Mouse (Mus musculus): ENCODE results near the gene Epn2. TPM values are rescaled to one million over a fixed set of nuclear protein-coding genes. Genes with fewer than 3 reads are reported as not detected.

The Epn2 gene
- total RNA-seq, 1 experiment: 33.1 TPM

GRCm38 (mm10) chr11:61614401-61614800 lies 34.9 kb upstream of the Epn2 start:
- peaks cover 0 to 6% of the 10 kb centered on the region in 2 experiments; a peak in 2 of 4 replicates for H3K4me1 ChIP-seq (ENCODE audit: control insufficient read depth in 2 of 2, insufficient read depth in 2 of 2, low read length in 2 of 2, poor library complexity in 1 of 2)
- no peak overlapping the region for H3K27ac ChIP-seq (ENCODE audit: insufficient read depth, low read depth, low read length, poor library complexity, severe bottlenecking)
- no peak for DNase-seq (ENCODE audit: low read depth, low spot score)
- no peak overlapping the region for H3K4me3 ChIP-seq (ENCODE audit: insufficient read depth in 1 of 2, low read depth in 1 of 2, low read length in 2 of 2, poor library complexity in 1 of 2, severe bottlenecking in 1 of 2)
- H3K36me3 ChIP-seq (ENCODE audit: control insufficient read depth, insufficient read depth, low read length, poor library complexity, severe bottlenecking): no peaks in the 10 kb centered on the region
- H3K9ac ChIP-seq (ENCODE audit: insufficient read depth, low read depth, low read length, poor library complexity, severe bottlenecking): no peak overlapping the region
- in situ Hi-C loops (cut with MboI; ENCODE audit: low sequenced_read_pairs in 2 of 2, unreplicated experiment in 2 of 2): no loop called here
- TF ChIP-seq MAFK (IDR thresholded peaks at IDR 0.05; ENCODE audit: insufficient read depth, low read depth, low read length) (no peak), CHD2 (IDR thresholded peaks at IDR 0.05; ENCODE audit: low read depth, low read length) (no peak)
- H3K9me3 ChIP-seq (ENCODE audit: control insufficient read depth, insufficient read depth, low read depth, low read length): no peaks in the 10 kb centered on the region

- H3K36me3 ChIP-seq (ENCODE audit: control insufficient read depth, insufficient read depth, low read length, poor library complexity, severe bottlenecking): no peaks in the 10 kb centered on the region
- TF ChIP-seq ZNF384 (IDR thresholded peaks at IDR 0.05; ENCODE audit: low read depth, low read length) (no peak), MAFK (IDR thresholded peaks at IDR 0.05; ENCODE audit: insufficient read depth, low read depth, low read length) (no peak), HCFC1 (IDR thresholded peaks at IDR 0.05; ENCODE audit: borderline replicate concordance, insufficient read depth, low read length) (no peak), CHD2 (IDR thresholded peaks at IDR 0.05; ENCODE audit: low read depth, low read length) (no peak), ZC3H11A (IDR thresholded peaks at IDR 0.05; ENCODE audit: borderline replicate concordance, low read depth, low read length) (no peak)
- H3K9ac ChIP-seq (ENCODE audit: insufficient read depth, low read depth, low read length, poor library complexity, severe bottlenecking): no peak overlapping the region
- DNase-seq (ENCODE audit: low read depth, low spot score): no peak
- in situ Hi-C loops (cut with MboI; ENCODE audit: low sequenced_read_pairs in 2 of 2, unreplicated experiment in 2 of 2): no loop called here
- H3K4me3 ChIP-seq (ENCODE audit: insufficient read depth in 1 of 2, low read depth in 1 of 2, low read length in 2 of 2, poor library complexity in 1 of 2, severe bottlenecking in 1 of 2): no peak overlapping the region
- H3K4me1 ChIP-seq (ENCODE audit: control insufficient read depth in 2 of 2, insufficient read depth in 2 of 2, low read length in 2 of 2, poor library complexity in 1 of 2): peaks cover 0 to 6% of the 10 kb centered on the region in 2 experiments; a peak in 2 of 4 replicates
- H3K9me3 ChIP-seq (ENCODE audit: control insufficient read depth, insufficient read depth, low read depth, low read length): no peaks in the 10 kb centered on the region
- no peak overlapping the region for H3K27ac ChIP-seq (ENCODE audit: insufficient read depth, low read depth, low read length, poor library complexity, severe bottlenecking)
Measured at GRCm38 (mm10) chr11:61612116-61612635, 32.7 kb upstream of the Epn2 start.

- H3K27ac ChIP-seq (ENCODE audit: insufficient read depth, low read depth, low read length, poor library complexity, severe bottlenecking): no peak overlapping the region
- no peak overlapping the region for H3K4me3 ChIP-seq (ENCODE audit: insufficient read depth in 1 of 2, low read depth in 1 of 2, low read length in 2 of 2, poor library complexity in 1 of 2, severe bottlenecking in 1 of 2)
- no peak for DNase-seq (ENCODE audit: low read depth, low spot score)
- no peaks in the 10 kb centered on the region for H3K36me3 ChIP-seq (ENCODE audit: control insufficient read depth, insufficient read depth, low read length, poor library complexity, severe bottlenecking)
- no peak overlapping the region for H3K9ac ChIP-seq (ENCODE audit: insufficient read depth, low read depth, low read length, poor library complexity, severe bottlenecking)
- in situ Hi-C loops (cut with MboI; ENCODE audit: low sequenced_read_pairs in 2 of 2, unreplicated experiment in 2 of 2): no loop called here
- H3K4me1 ChIP-seq (ENCODE audit: control insufficient read depth in 2 of 2, insufficient read depth in 2 of 2, low read length in 2 of 2, poor library complexity in 1 of 2): peaks cover 0 to 6% of the 10 kb centered on the region in 2 experiments; a peak in 2 of 4 replicates
- TF ChIP-seq MAFK (IDR thresholded peaks at IDR 0.05; ENCODE audit: insufficient read depth, low read depth, low read length): no peak
- no peak for TF ChIP-seq ZC3H11A (IDR thresholded peaks at IDR 0.05; ENCODE audit: borderline replicate concordance, low read depth, low read length)
- no peak for TF ChIP-seq HCFC1 (IDR thresholded peaks at IDR 0.05; ENCODE audit: borderline replicate concordance, insufficient read depth, low read length)
- TF ChIP-seq CHD2 (IDR thresholded peaks at IDR 0.05; ENCODE audit: low read depth, low read length): no peak
- TF ChIP-seq ZNF384 (IDR thresholded peaks at IDR 0.05; ENCODE audit: low read depth, low read length): no peak
- no peaks in the 10 kb centered on the region for H3K9me3 ChIP-seq (ENCODE audit: control insufficient read depth, insufficient read depth, low read depth, low read length)
Measured at GRCm38 (mm10) chr11:61611197-61611596, 31.7 kb upstream of the Epn2 start.

- Histone ChIP-seq H3K9me3 (ENCODE audit: control insufficient read depth, insufficient read depth, low read depth, low read length) (no peaks in the 10 kb centered on the region), H3K4me1 (ENCODE audit: control insufficient read depth in 2 of 2, insufficient read depth in 2 of 2, low read length in 2 of 2, poor library complexity in 1 of 2) (no peaks in the 10 kb centered on the region), H3K27ac (ENCODE audit: insufficient read depth, low read depth, low read length, poor library complexity, severe bottlenecking) (no peak overlapping the region), H3K9ac (ENCODE audit: insufficient read depth, low read depth, low read length, poor library complexity, severe bottlenecking) (no peak overlapping the region), H3K4me3 (ENCODE audit: insufficient read depth in 1 of 2, low read depth in 1 of 2, low read length in 2 of 2, poor library complexity in 1 of 2, severe bottlenecking in 1 of 2) (no peak overlapping the region), H3K36me3 (ENCODE audit: control insufficient read depth, insufficient read depth, low read length, poor library complexity, severe bottlenecking) (no peaks in the 10 kb centered on the region)
- in situ Hi-C loops (cut with MboI; ENCODE audit: low sequenced_read_pairs in 2 of 2, unreplicated experiment in 2 of 2): no loop called here
- TF ChIP-seq ZC3H11A (IDR thresholded peaks at IDR 0.05; ENCODE audit: borderline replicate concordance, low read depth, low read length) (no peak), ZNF384 (IDR thresholded peaks at IDR 0.05; ENCODE audit: low read depth, low read length) (no peak), MAFK (IDR thresholded peaks at IDR 0.05; ENCODE audit: insufficient read depth, low read depth, low read length) (no peak), CHD2 (IDR thresholded peaks at IDR 0.05; ENCODE audit: low read depth, low read length) (no peak), HCFC1 (IDR thresholded peaks at IDR 0.05; ENCODE audit: borderline replicate concordance, insufficient read depth, low read length) (no peak)
- no peak for DNase-seq (ENCODE audit: low read depth, low spot score)
Measured at GRCm38 (mm10) chr11:61608072-61608471, 28.6 kb upstream of the Epn2 start.

GRCm38 (mm10) chr11:61602705-61603104 lies 23.2 kb upstream of the Epn2 start:
- no peaks in the 10 kb centered on the region for H3K9me3 ChIP-seq (ENCODE audit: control insufficient read depth, insufficient read depth, low read depth, low read length)
- in situ Hi-C loops (cut with MboI; ENCODE audit: low sequenced_read_pairs in 2 of 2, unreplicated experiment in 2 of 2): no loop called here
- H3K4me1 ChIP-seq (ENCODE audit: control insufficient read depth in 2 of 2, insufficient read depth in 2 of 2, low read length in 2 of 2, poor library complexity in 1 of 2): peaks cover 2 to 3% of the 10 kb centered on the region in 2 experiments; a peak in 2 of 4 replicates
- DNase-seq (ENCODE audit: low read depth, low spot score): no peak
- no peaks in the 10 kb centered on the region for H3K36me3 ChIP-seq (ENCODE audit: control insufficient read depth, insufficient read depth, low read length, poor library complexity, severe bottlenecking)
- H3K4me3 ChIP-seq (ENCODE audit: insufficient read depth in 1 of 2, low read depth in 1 of 2, low read length in 2 of 2, poor library complexity in 1 of 2, severe bottlenecking in 1 of 2): no peak overlapping the region
- H3K9ac ChIP-seq (ENCODE audit: insufficient read depth, low read depth, low read length, poor library complexity, severe bottlenecking): no peak overlapping the region
- no peak overlapping the region for H3K27ac ChIP-seq (ENCODE audit: insufficient read depth, low read depth, low read length, poor library complexity, severe bottlenecking)
- TF ChIP-seq CHD2 (IDR thresholded peaks at IDR 0.05; ENCODE audit: low read depth, low read length) (no peak), ZNF384 (IDR thresholded peaks at IDR 0.05; ENCODE audit: low read depth, low read length) (no peak), HCFC1 (IDR thresholded peaks at IDR 0.05; ENCODE audit: borderline replicate concordance, insufficient read depth, low read length) (no peak), ZC3H11A (IDR thresholded peaks at IDR 0.05; ENCODE audit: borderline replicate concordance, low read depth, low read length) (no peak), MAFK (IDR thresholded peaks at IDR 0.05; ENCODE audit: insufficient read depth, low read depth, low read length) (no peak)

All from ES-E14 (cell line).